Mouse (Mus musculus) limb, embryonic 12.5 days (tissue): ENCODE data around the gene Kalrn. TPM values are rescaled to one million over a fixed set of nuclear protein-coding genes. Genes with fewer than 3 reads are reported as not detected.

Experiments used
- ATAC-seq: fragments of 200-750 bp; cut with Nextera tagmentation; 2 replicates; pipeline ENCODE4 v1.8.0; 2017; ENCODE audit warnings: low read depth, moderate TSS enrichment; ENCODE audit not compliant: insufficient number of reproducible peaks, insufficient read depth, low FRiP score, low TSS enrichment
- H3K27ac ChIP-seq: fragments of 300-500 bp; sonication (generic); 2 replicates; pipeline ENCODE4 v1.5.1; 2016; ENCODE audit warnings: mild to moderate bottlenecking, moderate library complexity
- H3K27me3 ChIP-seq: fragments of 300-500 bp; sonication (generic); 2 replicates; pipeline ENCODE4 v1.6.1; 2016; ENCODE audit warnings: mild to moderate bottlenecking, moderate library complexity
- H3K36me3 ChIP-seq: fragments of 300-500 bp; sonication (generic); 2 replicates; pipeline ENCODE4 v1.6.1; 2016; ENCODE audit warnings: mild to moderate bottlenecking, moderate library complexity
- H3K4me1 ChIP-seq: fragments of 300-500 bp; sonication (generic); replicated peaks from 2 replicates; pipeline ENCODE4 v1.6.1; 2016
- H3K4me2 ChIP-seq: fragments of 300-500 bp; sonication (generic); 2 replicates; pipeline ENCODE4 v1.6.1; 2016; ENCODE audit warnings: mild to moderate bottlenecking, moderate library complexity
- H3K4me3 ChIP-seq: fragments of 300-500 bp; sonication (generic); replicated peaks from 2 replicates; pipeline ENCODE4 v1.5.1; 2016; ENCODE audit warnings: mild to moderate bottlenecking
- H3K9ac ChIP-seq: fragments of 300-500 bp; sonication (generic); replicated peaks from 2 replicates; pipeline ENCODE4 v1.6.1; 2016; ENCODE audit warnings: mild to moderate bottlenecking, moderate library complexity
- H3K9me3 ChIP-seq: fragments of 300-500 bp; sonication (generic); 2 replicates; pipeline ENCODE4 v1.6.1; 2016; ENCODE audit warnings: mild to moderate bottlenecking, moderate library complexity
- whole genome bisulfite sequencing: fragments of 180-500 bp; shearing (Covaris S2); methylation state at CpG from one replicate; pipeline ENCODE4 v1.1.7; 2016; 5-methylcytosine and 5-hydroxymethylcytosine counted together
- polyA plus RNA-seq: library from polyadenylated mRNA; unstranded; fragments of >200 nt; fragmentation: Nextera tagmentation; extraction: Ambion mirVana; gene quantifications from 2 replicates; pipeline ENCODE4 v1.2.1, GENCODE M21; 2016

The Kalrn gene
- polyA plus RNA-seq, 1 experiment from 2014 or later = 13.1 TPM

DNA sequence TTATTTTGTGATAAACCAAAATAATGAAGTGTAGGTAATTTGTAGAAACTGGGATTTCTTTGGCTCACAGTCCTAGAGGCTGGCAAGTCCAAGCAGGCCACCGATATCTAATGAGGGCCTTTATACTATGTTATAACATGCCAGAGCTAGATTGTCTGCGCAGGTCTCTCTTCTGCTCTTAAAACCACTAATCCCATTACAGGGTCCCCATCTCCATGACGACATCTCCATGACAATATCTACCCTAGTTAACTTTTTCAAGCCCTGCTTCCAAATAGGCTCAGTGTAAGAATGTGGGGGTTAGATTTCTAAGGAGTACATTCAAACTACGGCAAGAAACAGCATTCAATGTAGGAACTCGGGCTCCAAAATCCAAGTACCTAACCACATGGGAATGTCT, 143.2 kb downstream of the Kalrn start:
- no peak overlapping the region for H3K27ac ChIP-seq
- 76% methylated on average over 5 of the region's 5 CpGs for WGBS
- no peak overlapping the region for H3K4me3 ChIP-seq
- H3K27me3 ChIP-seq = no peaks in the 10 kb centered on the region
- no peak overlapping the region for H3K4me2 ChIP-seq
- peaks cover 17% of the 10 kb centered on the region for H3K4me1 ChIP-seq
- H3K9me3 ChIP-seq = no peaks in the 10 kb centered on the region
- no peak overlapping the region for H3K9ac ChIP-seq
- no peak for ATAC-seq
- no peaks in the 10 kb centered on the region for H3K36me3 ChIP-seq

DNA sequence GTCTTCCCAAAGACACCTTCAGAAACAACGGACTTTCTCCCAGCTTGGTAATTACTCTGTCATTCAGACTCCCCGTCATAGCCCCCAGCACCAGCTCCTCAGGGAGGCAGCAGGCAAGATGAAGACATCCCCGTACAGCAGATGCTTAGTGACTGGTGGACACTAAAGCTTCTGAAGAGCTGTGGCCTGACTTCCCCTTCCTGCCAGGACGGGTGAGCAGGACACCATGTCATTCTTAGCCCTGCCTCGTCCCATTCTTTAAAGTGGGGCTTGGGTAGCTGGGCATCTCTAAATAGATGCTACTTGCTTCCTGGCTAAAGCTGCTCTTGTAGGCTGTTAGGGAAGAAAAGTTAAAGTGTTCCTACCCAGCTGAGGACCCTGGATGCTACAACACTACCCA, 145.7 kb downstream of the Kalrn start:
- Histone ChIP-seq H3K4me3 (no peak overlapping the region), H3K27ac (no peak overlapping the region), H3K4me2 (no peak overlapping the region), H3K27me3 (no peaks in the 10 kb centered on the region), H3K4me1 (peaks cover 18% of the 10 kb centered on the region), H3K9me3 (no peaks in the 10 kb centered on the region), H3K9ac (no peak overlapping the region), H3K36me3 (no peaks in the 10 kb centered on the region)
- no peak for ATAC-seq
- WGBS = 31% methylated on average over 5 of the region's 5 CpGs

DNA sequence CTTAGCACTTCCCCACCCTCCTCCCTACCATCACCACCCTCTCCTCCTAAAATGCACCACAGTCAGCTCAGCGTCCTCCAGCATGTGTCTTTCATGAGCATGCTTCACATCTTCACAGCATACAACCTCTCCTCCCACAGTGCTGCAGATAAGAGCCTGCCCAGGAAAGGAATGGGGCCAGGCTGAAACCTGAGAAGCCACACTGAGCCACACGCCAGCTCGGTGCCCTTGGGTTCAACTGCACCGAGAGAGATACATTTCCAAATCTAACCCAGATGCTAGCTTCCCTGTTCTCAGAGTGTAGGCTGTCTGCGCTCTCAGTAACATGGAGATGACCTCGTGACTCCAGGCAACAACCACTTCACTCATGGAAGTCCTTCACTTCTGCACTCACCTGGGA, 151.9 kb downstream of the Kalrn start:
- 2% methylated on average over 6 of the region's 6 CpGs for WGBS
- H3K27me3 ChIP-seq = no peaks in the 10 kb centered on the region
- no peak overlapping the region for H3K4me3 ChIP-seq
- 0 out of 2 replicates have a peak overlapping the region, but pooled peaks have one; percentile 2 for H3K4me2 ChIP-seq
- peaks cover 46% of the 10 kb centered on the region for H3K4me1 ChIP-seq
- H3K27ac ChIP-seq = peak overlapping the region; percentile 24
- peak; percentile 63 for ATAC-seq
- H3K9ac ChIP-seq = no peak overlapping the region
- no peaks in the 10 kb centered on the region for H3K9me3 ChIP-seq
- no peaks in the 10 kb centered on the region for H3K36me3 ChIP-seq

GRCm38 (mm10) chr16:34417966-34418365, 155.4 kb downstream of the Kalrn start:
- no peak overlapping the region for H3K4me2 ChIP-seq
- H3K27me3 ChIP-seq = no peaks in the 10 kb centered on the region
- no peak overlapping the region for H3K27ac ChIP-seq
- WGBS = 56% methylated on average over 3 of the region's 3 CpGs
- H3K4me3 ChIP-seq = no peak overlapping the region
- no peaks in the 10 kb centered on the region for H3K36me3 ChIP-seq
- no peaks in the 10 kb centered on the region for H3K9me3 ChIP-seq
- H3K9ac ChIP-seq = no peak overlapping the region
- no peak for ATAC-seq
- peaks cover 50% of the 10 kb centered on the region for H3K4me1 ChIP-seq

GRCm38 (mm10) chr16:34417383-34417782, 155.9 kb downstream of the Kalrn start:
- H3K27me3 ChIP-seq = no peaks in the 10 kb centered on the region
- WGBS = 76% methylated on average over 3 of the region's 3 CpGs
- H3K36me3 ChIP-seq = no peaks in the 10 kb centered on the region
- ATAC-seq = no peak
- H3K9ac ChIP-seq = no peak overlapping the region
- H3K4me3 ChIP-seq = no peak overlapping the region
- H3K4me2 ChIP-seq = no peak overlapping the region
- H3K4me1 ChIP-seq = peaks cover 50% of the 10 kb centered on the region
- H3K27ac ChIP-seq = no peak overlapping the region
- H3K9me3 ChIP-seq = no peaks in the 10 kb centered on the region

- H3K27ac ChIP-seq = no peak overlapping the region
- H3K9me3 ChIP-seq = no peaks in the 10 kb centered on the region
- no peak overlapping the region for H3K9ac ChIP-seq
- WGBS = 42% methylated on average over 7 of the region's 7 CpGs
- H3K36me3 ChIP-seq = no peaks in the 10 kb centered on the region
- peaks cover 31% of the 10 kb centered on the region for H3K4me1 ChIP-seq
- H3K4me2 ChIP-seq = no peak overlapping the region
- no peak overlapping the region for H3K4me3 ChIP-seq
- ATAC-seq = no peak
- no peaks in the 10 kb centered on the region for H3K27me3 ChIP-seq
These were observed 158.8 kb downstream of the Kalrn start for GRCm38 (mm10) chr16:34414581-34414980.

GRCm38 (mm10) chr16:34413868-34414333, 159.4 kb downstream of the Kalrn start:
- no peaks in the 10 kb centered on the region for H3K27me3 ChIP-seq
- H3K4me3 ChIP-seq = no peak overlapping the region
- peaks cover 31% of the 10 kb centered on the region for H3K4me1 ChIP-seq
- H3K9ac ChIP-seq = no peak overlapping the region
- H3K36me3 ChIP-seq = no peaks in the 10 kb centered on the region
- WGBS = 12% methylated on average over 10 of the region's 10 CpGs
- H3K4me2 ChIP-seq = peak overlapping the region; percentile 32
- no peaks in the 10 kb centered on the region for H3K9me3 ChIP-seq
- H3K27ac ChIP-seq = peak overlapping the region; percentile 72
- no peak for ATAC-seq

DNA sequence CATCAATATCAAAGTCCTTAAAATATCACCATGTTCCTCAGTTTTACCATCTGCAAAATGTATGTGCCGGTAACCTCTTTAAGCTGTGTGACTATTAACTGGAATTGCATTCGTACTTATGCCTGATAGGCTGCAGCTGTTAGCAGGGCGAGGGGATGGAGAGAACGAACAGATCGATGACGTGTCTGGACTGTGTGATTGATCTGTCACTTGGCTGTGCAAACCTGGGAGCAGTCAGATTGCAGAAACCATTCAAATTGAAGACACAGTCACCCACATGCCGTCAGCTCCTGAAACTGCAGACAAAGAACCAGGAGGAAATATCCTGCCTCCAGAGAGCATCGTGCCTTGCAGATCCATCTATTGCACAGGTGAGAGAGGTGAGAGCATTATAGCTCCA, 166.3 kb downstream of the Kalrn start:
- Histone ChIP-seq H3K4me2 (no peak overlapping the region), H3K4me1 (0 out of 2 replicates have a peak, but pooled peaks cover under 1% of the 10 kb centered on the region), H3K27ac (no peak overlapping the region), H3K9ac (no peak overlapping the region), H3K9me3 (no peaks in the 10 kb centered on the region), H3K36me3 (no peaks in the 10 kb centered on the region), H3K27me3 (no peaks in the 10 kb centered on the region), H3K4me3 (no peak overlapping the region)
- no peak for ATAC-seq
- WGBS = 71% methylated on average over 8 of the region's 8 CpGs

DNA sequence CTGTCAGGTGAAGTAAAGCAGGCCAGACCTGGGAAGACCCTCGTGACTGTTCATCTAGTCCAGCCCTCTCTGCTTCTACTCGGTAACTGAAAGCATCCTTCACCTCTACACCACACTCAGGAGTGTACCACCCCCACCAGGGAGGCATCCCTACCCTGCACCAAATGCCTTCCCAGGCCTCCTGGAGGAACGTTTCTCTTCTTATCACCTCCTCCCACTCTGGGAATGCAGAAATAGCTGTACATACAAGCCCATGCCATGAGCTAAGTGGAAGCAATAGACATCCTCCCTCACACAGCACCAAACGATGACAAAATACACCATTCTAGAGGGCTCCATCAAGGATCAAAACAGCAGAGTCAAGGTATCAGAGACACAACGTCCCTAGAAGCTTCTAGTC, 168.2 kb downstream of the Kalrn start:
- no peak for ATAC-seq
- Histone ChIP-seq H3K27ac (no peak overlapping the region), H3K4me1 (no peaks in the 10 kb centered on the region), H3K36me3 (no peaks in the 10 kb centered on the region), H3K9me3 (no peaks in the 10 kb centered on the region), H3K9ac (no peak overlapping the region), H3K27me3 (no peaks in the 10 kb centered on the region), H3K4me2 (no peak overlapping the region), H3K4me3 (no peak overlapping the region)
- 74% methylated on average over 5 of the region's 5 CpGs for WGBS

DNA sequence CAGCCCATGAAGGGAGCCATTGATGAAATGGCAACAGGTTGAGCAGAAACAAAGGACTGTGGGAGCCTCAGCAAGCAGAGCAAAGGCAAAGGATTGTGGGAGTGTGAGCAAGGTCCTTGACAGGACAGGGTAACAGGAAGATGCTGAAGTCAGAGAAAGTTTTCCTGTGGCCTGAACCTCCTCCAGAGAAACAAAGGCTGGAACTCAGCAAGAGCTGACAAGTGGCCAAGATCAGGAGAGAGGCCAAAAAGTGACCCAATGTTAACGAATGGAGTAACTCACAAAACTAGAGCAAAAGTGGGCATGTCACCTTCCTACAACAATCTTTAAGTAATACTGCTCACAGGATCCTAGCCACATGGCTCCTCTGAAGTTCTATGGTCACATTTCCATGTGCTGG, 172.1 kb downstream of the Kalrn start:
- H3K9ac ChIP-seq = no peak overlapping the region
- no peaks in the 10 kb centered on the region for H3K36me3 ChIP-seq
- H3K4me3 ChIP-seq = no peak overlapping the region
- ATAC-seq = no peak
- H3K27ac ChIP-seq = no peak overlapping the region
- H3K4me1 ChIP-seq = no peaks in the 10 kb centered on the region
- H3K27me3 ChIP-seq = no peaks in the 10 kb centered on the region
- H3K9me3 ChIP-seq = no peaks in the 10 kb centered on the region
- no peak overlapping the region for H3K4me2 ChIP-seq
- 91% methylated on average over 1 of the region's 1 CpGs for WGBS

DNA sequence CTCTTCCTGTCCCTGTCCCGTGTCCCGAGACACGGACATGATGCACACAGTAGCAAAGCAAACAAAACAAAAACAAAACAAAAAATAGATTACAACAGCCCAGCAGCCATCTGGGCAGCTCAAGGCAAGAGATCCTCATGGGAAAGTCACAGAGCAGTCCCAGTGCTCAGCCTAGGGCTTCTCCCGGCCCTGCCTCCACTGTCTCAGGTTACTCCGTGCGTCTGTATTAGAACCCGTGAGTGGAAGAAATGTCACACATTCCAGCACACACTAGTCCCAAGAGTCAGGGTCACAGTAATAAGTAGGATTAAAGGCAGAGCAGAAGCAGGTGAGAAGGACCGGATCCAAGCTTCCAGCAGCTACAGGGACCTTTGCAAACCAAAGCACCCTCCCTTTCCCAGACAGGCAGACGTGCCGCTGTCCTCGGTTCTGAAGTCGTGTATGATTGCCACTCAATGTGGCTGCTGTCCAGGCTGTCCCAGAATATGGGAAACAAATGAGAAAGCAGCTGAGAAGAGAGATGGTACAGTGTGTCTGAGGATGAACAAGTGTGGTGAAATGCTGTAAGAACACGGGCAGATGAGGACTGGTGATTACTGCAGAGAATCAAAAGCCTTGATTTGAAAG, 173.1 kb downstream of the Kalrn start:
- H3K4me3 ChIP-seq = no peak overlapping the region
- WGBS = 39% methylated on average over 13 of the region's 13 CpGs
- no peak overlapping the region for H3K9ac ChIP-seq
- H3K36me3 ChIP-seq = no peaks in the 10 kb centered on the region
- H3K4me1 ChIP-seq = 0 out of 2 replicates have a peak, but pooled peaks cover 3% of the 10 kb centered on the region
- no peak overlapping the region for H3K27ac ChIP-seq
- H3K9me3 ChIP-seq = no peaks in the 10 kb centered on the region
- no peak overlapping the region for H3K4me2 ChIP-seq
- H3K27me3 ChIP-seq = no peaks in the 10 kb centered on the region
- ATAC-seq = peak; percentile 73; the same call in 1 of the 2 replicates

DNA sequence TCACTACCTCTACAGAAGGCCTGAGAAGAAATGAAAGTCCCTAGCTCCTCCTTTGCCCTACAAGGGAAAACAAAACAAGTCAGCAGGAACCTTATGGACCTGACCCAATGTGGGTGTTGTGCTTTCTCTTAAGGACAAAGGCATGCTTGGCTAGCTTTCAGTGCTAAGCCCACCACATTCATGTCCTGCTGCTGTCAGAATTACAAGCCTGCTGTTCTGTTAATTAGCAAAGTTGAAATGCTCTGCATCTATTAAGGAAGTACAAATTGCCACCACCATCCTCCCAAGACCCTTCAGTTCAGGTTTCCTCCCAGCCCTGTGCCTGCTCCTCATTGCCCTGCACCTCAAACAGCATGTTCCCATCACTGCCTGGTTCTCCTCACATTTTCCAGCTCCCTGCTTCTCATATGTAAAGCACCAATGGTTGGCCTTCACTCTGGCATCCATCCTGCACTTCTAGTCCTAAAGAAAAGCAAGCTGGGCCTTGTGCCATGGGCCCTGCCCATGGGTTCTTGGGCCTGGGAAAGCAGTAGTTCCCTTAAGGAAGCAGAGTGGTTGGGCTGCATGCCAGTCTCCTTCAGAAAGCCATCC, 178.0 kb downstream of the Kalrn start:
- H3K4me1 ChIP-seq = 0 out of 2 replicates have a peak, but pooled peaks cover 3% of the 10 kb centered on the region
- no peaks in the 10 kb centered on the region for H3K36me3 ChIP-seq
- no peak for ATAC-seq
- no peak overlapping the region for H3K4me2 ChIP-seq
- H3K4me3 ChIP-seq = no peak overlapping the region
- H3K9me3 ChIP-seq = no peaks in the 10 kb centered on the region
- H3K9ac ChIP-seq = no peak overlapping the region
- no peaks in the 10 kb centered on the region for H3K27me3 ChIP-seq
- no peak overlapping the region for H3K27ac ChIP-seq
